Mouse (Mus musculus) lung, adult 18-20 months (tissue): ENCODE results near the gene Uba5.

Source experiments
- DNase-seq, 2 experiments: peaks; one replicate each; pipeline ENCODE4 v3.0.0; 2022; ENCODE audit warnings: mixed read lengths in 2 of 2

The Uba5 gene

DNA sequence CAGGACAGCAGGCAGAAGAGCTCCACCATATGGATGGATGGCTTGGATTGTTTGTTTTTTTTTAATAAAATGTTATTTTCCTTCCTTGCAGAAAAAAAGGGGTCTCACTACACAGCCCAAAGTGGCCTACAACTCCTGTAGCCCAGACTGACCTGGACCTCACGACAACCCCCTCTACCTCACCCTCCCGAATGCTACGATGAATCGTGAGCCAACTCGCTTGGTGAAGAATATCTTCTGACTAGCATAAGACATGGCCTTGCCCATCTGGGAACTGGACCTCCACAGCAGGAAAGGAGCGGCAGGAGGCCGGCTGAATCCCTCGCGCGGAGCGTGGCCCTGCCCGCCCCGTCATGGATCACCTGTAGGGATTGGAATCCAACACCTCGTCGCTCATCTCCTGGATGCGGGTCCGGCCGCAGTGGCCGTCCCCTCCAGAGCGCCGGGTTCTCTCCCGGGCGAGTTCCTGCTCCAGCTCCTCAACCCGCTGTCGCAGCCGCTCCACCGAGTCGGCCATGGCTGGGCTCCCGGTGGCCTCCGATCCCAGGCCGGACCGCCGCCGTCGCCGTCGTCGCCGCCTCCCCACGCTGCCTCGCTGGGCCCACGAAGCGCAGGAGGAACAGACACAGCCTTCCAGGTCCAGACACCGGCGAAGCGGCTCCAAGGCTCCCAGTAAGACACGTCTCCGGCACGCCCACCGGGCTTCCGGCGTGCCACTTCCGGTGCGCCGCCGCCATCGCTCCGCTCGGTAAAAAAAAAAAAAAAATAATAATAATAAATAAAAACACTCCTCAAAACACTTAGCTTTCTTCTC lies at the start of gene Uba5:
Gene Uba5, minus strand, starts transcription at position 705 of the 814 bp plus-strand sequence.
- peak; percentile 71 for DNase-seq

DNA sequence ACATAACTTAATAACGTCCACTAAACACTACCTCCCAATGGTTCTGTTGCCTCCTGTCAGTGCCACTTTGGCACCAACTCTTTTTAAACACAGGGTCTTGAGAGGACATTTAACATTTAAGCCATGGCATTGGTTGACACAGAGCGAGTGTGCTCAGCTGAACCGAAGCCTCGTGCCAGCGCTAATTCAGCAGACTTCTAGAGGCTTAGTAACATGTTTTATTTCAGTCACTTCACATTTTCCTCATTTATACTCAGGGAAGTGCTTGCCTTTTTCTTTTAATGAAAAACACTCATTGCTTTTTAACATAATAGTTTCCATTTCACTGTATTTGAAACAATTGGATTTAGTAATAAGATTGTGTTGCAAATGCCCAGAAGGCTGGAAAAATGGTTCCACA lies 46.2 kb upstream of the Uba5 start:
- no peak for DNase-seq

DNA sequence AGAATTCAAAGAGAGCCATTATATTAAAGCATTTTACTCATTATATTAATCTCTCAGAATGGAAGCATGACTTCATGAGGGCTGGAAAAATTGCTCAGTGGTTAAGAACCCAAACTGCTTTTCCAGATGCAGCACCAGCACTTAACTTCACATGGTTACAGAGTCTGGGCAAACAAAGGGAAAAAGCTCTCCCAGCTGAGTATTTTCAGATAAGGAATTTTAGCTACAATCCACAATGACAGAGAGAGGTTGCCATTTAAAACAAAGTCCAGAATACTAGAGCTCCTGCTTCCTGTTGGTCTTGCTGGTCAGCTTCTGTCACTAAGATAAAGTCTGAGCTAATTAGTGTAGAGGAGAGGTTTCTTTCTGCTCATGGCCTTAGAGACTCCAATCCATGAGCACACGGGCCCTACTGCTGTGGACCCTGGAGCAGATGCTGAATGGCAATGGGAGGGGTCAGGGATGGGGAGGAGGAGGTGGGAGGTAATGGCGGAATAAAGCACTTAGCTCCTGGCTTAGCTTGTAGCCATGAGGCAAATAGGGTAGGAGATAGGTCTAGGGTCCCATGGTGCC lies 45.7 kb upstream of the Uba5 start:
- DNase-seq, result no peak

DNA sequence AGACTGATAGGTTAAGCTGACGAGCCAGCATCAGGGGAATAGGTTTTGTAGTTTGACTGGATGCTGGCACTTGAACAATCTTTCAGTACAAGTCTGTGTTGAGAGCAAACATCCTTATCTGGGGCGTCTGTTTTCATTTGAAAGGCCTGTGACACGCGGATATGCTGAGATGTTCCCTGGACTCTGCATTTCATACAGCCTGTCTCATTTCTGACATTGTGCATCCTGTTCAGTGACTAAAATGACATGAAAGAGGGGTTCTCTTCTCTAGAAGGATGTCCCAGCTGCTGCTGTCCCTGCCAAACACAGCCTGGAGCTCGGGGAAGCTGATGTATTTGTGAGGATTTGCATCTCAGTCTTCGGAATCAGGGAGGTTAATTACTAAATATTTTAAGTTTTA lies 44.5 kb upstream of the Uba5 start:
- DNase-seq, result no peak

DNA sequence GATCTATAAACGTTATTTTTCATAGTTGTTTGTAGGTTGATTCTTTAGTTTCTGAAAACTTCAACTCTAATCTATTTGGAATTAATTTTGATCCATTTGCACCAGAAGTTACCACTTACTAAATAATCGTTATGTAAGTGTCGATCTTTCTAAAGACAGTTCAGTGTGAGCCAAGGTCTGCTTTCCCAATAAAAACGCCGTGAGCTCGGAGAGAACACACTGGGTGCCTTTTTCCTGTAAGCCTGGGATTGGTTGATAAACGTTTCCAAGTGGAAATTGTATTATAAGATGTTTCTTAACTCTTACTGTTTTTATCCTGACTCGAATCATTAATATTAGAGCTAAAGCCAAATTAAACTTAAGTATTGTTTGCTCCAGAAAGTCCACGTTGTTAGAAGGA lies 44.0 kb upstream of the Uba5 start:
- DNase-seq, result no peak

DNA sequence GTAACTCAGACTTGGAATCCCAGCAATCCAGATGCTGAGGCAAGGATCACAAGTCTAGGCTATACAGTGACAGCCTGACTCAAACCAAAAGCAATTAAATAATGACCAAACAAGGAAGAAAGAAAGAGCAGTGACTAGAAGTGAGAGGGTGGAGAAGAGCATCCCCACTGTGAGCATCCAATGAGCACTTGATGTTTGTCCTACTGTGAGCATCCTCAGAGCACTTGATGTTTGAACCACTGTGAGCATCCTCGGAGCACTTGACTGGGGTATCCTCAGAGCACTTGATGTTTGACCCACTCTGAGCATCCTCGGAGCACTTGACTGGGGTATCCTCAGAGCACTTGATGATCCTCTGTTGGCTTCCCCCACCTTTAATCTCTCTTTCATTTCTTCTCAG lies 42.1 kb upstream of the Uba5 start:
- no peak for DNase-seq

DNA sequence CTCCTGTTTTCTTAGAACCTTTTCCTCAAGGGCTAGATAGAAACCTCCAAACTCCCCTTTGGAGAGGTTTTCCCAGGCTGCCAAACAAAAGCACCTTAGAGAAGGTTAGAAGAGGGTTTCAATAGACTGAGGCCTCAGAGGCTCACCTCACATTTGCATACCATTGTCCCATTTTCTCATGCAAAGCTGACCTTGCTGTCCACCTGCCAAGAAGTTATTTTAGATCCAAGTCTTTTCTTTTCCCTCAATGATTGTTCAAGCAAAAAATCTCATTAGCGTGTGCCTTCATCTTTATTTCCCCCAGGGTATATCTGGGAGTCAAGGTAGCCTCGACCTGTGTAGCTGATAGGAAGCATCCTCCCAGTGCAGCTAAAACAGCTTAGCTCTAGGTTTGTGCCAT lies 40.0 kb upstream of the Uba5 start:
- DNase-seq, result no peak

DNA sequence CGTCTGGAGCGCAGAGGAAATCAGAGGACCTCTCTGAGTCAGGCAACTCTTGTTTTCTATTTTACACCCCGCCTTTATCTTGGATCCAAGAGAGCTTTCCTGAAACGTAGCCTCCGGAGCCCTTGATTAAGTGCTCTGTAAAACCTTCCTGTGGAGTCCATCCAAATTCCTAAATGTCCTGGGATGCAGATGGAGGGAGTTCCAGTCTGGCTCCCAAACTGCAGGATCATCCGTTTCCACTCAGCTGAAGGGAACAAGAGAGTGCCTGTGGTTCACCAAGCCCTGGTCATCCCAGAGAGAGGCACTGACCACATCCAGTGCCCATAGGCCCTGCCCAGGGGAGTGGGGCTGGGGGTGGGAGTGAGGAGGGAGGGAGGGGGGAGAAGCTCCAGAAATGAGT lies 39.4 kb upstream of the Uba5 start:
- no peak for DNase-seq

DNA sequence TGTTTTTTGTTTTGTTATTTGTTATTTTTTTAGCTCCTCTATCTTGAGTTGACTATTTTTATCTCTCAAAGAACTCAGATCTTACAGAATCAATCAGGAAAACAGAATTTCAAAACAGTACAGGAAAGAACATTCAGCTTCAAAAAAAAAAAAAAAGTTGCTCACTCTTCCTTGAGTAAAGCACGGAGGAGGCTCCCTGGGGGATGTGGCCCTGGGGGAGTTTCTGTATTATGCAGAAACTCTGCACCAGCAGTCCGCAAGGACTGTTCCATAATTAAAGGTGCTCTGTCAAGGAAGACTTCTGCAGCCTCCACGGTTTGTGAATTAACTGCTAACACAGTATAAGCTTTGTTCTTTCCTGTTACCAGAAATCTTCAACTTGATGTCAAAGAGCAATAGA lies 38.5 kb upstream of the Uba5 start:
- no peak for DNase-seq

DNA sequence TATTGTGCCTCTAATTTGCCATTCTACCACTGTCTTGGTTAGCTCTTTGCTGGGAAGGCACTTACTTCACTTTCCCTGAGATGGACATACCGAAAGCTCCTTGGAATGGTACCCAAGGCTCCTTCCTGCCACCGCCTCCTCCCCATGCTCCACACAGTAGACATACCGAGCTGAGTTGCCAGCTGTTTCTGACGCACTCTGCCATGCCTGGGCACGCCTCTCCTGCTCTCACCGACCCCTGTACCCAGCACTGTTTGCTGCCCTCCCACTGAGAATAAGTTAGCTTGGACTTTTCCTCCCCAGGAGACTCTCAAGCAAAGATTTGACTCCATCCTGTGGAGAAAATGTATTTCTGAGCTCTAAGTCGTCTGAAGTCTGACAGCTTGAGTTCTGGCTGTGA lies 37.9 kb upstream of the Uba5 start:
- peak in 1 of 2 experiments; percentile 16 for DNase-seq

DNA sequence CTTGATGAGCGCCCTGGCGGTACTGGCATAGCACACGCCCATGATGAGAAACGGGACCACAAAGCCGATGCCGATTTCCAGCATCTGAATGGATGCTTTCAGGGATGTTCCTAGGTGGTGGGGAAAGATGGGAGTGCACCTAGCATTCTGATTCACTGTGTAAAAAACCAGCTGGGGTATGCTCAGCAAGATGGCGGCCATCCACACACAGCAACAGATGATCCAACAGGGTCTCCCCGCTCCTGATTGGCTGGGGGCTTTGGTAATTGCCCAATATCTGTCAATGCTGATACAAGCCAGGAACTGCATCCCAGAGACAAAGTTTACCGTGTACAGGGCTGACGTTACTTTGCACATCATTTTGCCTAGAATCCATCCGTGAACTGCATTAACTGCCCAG lies 36.1 kb upstream of the Uba5 start:
- DNase-seq, result no peak

DNA sequence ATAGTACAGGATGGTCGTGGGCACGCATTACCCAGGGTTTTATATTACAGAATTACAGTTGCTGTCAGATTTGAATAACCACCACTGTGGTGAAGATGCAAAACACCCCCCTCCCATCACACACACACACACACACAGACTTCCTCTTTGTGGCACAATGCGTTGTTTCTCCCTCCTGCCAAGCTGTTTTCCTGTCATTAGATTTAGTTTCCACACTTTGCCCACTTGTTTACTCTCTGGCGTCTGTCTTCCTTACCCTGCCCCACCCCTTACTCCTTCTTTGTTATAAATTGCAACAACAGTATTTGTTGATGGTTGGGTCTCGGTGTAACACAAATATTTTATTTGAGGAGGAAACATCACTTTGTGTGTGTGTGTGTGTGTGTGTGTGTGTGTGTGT lies 35.3 kb upstream of the Uba5 start:
- DNase-seq, result peak; percentile 20 to 57

DNA sequence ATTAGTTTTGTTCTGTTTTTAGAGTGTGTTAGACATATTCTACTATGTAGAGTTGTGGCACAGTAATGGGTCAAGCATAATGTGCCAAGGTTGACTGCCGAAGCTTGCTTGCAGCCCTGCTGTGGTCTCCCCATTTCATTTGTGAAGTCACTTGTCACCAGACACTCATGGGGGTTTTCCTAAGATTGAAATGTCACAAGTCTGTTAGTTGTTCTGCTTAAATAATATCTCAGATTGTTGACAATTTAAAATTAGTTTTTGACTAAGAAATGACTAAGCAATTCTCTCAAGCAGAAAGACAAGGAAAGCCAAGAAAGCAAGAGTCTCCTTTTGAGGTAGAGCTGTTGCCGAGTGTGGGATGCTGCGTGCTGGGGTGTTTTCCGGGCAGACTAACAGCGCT lies 30.0 kb upstream of the Uba5 start:
- DNase-seq, result no peak

DNA sequence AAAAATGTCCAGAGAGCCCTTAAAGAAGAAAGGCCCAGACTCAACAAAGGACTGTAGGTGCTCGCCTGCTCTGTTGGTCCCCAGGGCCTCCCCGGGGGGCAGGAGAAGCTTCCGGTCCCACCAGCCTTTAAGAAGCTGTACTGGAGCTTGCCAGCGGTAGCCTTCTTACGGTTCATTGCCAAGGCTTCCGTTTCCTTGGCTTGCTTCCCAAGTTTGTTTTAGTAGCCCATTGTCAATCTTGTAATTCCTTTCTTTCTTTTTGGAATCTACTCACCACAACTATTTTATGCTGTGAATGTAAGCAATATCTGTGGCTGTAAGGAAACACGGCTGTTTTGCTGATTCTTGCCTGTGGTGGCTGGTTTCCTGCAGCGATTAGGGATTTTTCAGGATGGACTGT lies 25.6 kb upstream of the Uba5 start:
- peak; percentile 62 to 77 for DNase-seq

DNA sequence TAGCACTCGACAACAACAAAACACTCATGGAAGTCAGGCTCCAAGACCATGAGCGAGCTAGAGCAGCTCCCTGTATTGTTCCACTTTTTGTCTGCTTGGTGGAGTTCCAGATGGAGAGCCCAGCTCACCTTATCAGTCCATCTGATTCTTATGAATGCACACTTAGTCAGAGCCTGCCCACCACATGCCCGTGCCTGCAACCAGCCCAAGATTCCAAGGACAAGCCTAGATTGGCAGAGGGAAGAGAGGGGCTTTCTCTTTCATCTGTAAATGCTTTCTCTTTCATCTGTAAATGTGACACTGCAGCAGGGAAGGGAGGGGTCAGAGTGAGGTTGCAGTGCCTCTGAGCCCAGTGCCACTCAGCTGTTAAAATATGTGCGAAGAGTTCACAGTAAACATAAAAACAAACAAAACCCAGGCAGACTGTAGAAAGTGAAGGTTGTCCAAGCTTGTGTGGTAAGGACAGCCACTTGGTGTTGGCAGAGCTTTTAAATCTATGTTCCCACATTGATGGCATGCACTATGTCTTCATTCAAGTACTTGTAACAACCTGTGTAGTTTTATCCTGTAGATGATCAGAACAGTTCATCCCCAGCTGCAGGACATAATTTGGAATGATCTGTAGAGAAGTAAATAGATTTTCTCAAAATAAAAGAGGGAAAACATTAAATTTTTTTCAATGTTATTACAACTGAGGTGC lies 22.9 kb upstream of the Uba5 start:
- no peak for DNase-seq

DNA sequence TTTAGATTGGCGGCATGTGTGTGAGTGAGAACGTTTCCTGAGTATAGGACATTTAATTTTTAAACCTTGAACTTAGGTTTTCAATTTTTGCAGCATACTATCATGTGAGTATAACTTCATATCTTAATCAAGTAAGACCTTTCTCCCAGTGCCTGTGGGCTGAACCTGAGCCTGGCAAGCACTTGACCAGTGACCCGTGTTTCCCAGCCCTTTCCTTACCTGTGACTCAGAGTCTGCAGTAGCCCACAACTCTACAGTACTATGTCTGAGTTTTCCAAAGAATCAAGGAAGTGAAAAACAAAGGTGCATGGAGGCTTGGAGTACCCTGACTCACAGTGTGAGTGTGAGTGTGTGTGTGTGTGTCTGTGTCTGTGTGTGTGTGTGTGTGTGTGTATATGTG lies 17.1 kb upstream of the Uba5 start:
- no peak for DNase-seq

DNA sequence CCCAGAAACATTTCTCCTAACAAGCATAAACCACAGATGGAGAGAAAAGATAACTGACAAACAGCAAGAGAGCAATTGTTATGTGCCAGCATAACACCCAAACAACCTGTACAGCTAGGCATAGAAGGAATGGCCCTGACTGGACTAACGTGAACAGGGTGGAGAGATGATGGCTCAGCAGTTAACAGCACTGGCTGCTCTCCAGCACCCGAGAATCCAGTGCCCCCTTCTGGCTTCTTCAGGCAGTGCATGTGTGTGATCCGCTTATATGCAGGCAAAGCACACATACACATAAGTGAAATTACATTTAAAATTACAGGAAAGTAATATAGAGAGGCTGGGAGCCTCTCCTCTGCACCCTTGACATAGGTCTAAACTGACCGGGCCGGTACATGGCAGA lies 16.4 kb upstream of the Uba5 start:
- DNase-seq, result peak; percentile 26 to 49

DNA sequence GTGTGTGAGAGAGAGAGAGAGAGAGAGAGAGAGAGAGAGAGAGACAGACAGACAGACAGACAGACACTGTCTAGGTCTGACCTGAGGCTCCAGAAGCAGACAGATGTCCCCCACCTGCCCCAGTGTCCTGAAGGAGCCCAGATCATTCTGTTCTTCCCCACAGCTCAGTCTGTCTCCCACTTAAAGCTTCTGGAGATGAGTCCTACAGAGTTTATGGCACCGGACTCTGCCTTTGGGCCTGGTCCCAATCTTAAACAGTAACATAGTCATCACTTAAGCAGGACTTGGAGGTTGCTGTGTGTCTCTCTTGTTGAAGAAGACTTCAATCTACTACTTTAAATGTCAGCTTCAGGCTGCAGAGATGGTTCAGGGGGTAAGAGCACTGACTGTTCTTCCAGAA lies 15.8 kb upstream of the Uba5 start:
- no peak for DNase-seq

DNA sequence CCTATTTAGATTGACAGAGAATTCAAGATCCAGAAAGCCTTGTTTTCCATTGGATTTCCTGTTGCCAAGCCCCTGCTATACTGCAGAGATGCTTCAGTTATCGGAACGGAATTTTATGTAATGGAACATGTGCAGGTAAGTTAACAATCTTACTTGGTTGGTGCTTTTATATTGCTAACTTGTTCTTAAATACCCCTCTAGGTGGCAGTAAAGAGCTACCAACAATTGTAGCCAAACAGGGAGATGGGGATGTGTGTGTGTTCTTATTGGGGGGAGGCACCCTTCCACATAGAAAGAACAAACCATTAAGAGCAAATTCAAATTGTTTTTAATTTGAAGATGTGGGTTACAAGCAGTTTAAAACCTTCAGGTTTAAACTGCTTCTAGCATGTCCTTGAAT lies 12.9 kb upstream of the Uba5 start:
- DNase-seq, result no peak

DNA sequence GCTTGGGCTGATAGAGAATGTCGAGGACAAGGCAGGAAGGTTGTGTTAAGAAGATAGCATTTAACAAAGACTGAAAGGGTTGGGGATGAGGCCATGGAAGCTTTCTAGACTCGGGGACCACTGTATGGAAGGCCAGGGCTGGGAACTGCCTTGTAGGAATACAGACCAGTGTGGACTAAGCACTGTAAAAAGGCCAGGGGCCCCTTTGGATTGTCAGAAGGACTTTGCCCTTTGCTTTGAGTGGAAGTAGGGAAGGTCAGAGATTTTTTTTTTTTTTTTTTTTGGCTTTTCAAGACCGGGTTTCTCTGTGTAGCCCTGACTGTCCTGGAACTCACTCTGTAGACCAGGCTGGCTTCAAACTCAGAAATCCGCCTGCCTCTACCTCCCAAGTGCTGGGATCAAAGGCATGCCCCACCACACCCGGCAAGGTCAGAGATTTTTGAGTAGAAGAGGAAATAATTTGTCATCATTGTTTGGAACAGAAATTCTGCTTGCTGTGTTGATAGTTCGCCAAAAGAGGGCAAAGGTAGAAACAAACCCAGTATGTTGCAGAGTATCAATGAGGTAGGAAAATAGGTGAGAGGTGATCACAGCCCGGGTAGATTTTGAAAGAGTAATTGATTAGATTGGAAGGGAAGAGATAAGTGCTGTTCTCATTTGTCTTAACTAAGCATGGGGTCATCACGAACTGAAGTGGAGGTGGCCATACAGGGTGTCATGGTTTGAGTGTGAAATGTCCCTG lies 8.1 kb upstream of the Uba5 start:
- DNase-seq, result no peak

DNA sequence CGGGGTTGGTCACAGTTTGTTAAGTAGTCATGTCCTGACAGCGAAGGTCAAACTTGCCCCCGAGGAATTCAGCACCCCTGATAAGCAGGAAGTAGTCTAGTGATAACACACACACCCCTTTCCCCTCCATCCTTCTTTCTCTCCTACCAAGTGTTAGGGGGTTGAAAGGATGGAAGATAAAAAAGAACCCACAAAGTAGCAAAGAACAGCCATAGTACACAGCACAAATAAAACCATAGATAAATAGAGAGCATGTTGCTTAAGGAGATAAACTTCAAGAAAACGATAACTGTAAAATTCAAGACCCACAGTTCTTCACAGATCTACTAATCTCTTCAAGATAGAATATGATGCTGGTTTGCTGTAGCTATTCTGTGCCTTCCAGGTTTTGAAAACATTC lies 7.3 kb upstream of the Uba5 start:
- no peak for DNase-seq

DNA sequence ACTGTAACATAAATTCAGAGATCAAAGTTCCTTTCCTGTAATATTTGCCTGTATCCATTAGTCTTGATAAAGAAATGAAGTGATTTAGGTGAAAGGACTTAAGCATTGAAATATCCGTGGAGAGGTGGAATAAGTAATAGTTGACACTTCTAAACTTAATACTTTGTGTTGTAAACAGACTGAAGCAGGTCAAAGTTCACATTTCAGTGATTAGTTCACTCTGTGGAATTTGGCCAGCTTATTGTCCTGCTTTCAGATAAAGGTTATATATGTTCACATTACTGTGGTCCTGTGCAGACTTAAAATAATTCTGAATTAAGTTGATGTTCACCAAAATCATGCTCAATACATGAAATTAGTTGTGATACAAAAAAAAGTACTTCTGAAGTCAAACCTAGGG lies 1.6 kb upstream of the Uba5 start:
- DNase-seq, result no peak

DNA sequence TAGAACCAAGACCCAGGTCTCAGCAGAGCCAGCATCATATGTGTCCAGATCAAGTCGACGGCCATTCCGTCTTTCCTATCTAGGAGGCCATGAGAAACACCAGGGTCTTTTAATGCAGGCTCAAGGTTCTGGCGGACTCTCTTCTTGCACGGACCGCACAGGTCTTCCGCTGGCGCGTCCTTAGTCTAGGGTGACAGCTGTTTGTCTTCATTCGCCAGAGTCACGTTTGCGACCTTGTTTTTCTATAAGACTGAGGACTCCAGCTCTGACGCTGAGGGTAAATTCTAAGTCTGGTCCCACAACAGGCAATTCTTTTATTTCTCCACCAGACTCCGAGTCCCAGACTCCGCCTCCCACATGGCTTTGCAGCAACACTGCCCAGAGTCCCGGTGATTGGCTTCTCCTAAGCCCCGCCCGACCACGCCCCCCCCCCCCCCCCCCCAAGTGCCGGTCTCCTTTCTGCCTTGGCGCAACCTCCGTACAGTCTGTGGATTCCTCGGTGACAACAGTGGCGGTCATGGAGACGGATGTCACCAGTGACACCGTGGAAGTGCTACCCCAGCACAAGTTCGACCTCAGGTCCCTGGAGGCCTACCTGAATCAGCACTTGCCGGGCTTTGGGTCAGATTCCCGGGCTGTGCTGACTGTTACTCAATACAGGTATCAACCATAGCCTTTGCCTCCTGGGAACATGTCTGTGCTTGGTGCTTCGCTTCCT lies 469 bp upstream of the Uba5 start, which contains the start of gene Acad11:
Gene Acad11, plus strand, starts transcription at position 134 of the 718 bp plus-strand sequence.
- DNase-seq, result peak; percentile 82 to 84
